Mouse (Mus musculus): Measurements from ENCODE around the gene Usp8.

GRCm38 (mm10) chr2:126706759-126707437 is at the start of gene Usp8:
- TF ChIP-seq POLR2A (IDR thresholded peaks at IDR 0.05; ENCODE audit: borderline replicate concordance, extremely low read depth, insufficient read depth, insufficient read length, poor library complexity, severe bottlenecking) (no peak; the same call in 1 of the 2 replicates), CTCF (IDR thresholded peaks at IDR 0.05; ENCODE audit: borderline replicate concordance, extremely low read depth, insufficient read depth, insufficient read length) (no peak)
